Mouse (Mus musculus) liver, adult 2 months (tissue): ENCODE measurements at regions not wholly inside any gene's neighbourhood (a gene's known extent, or its start where the extent isn't known, plus 50 kb on each side); places are given as distances from the start of the nearest gene placed in this dataset.
"Not testable (repeated sequence)": the region's sequence is repeated elsewhere in the genome, so short reads cannot be mapped to it uniquely, and the experiment has no call there.

Source experiments
- CTCF ChIP-seq: fragments of 200-500 bp; IDR thresholded peaks from 2 replicates; pipeline ENCODE4 v1.5.1; 2011; ENCODE audit warnings: low read depth, low read length, control low read depth
- POLR2A ChIP-seq: fragments of 200-500 bp; IDR thresholded peaks from 2 replicates; pipeline ENCODE4 v1.6.1; 2011; ENCODE audit warnings: low read length, control low read depth; ENCODE audit not compliant: insufficient read depth; ENCODE audit errors: extremely low read depth

DNA sequence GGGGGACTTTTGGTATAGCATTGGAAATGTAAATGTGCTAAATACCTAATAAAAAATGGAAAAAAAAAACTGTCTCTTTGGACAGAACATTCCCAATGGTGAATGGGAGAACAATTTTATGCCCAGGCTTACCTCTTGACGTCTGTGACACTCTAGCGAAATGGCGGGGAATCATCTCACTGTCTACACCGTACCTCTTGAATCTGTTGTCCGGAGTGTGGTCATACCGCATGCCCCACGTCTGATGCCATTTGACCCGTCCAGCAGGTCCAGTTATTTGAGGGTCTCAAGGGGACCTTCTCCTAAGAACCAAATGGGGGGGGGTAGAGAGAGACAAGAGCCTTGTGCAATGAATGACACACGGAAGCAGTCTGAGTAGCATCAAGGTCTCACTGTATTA lies 62.4 kb upstream of the Zfp709 start:
- not testable (repeated sequence) for TF ChIP-seq POLR2A, CTCF
